Mouse (Mus musculus) lung, adult 2 months (tissue): Measurements from ENCODE around the gene Ift122.

Experiments
- CTCF ChIP-seq: fragments of 200-500 bp; IDR thresholded peaks from 2 replicates; pipeline ENCODE4 v1.5.1; 2011; ENCODE audit warnings: mild to moderate bottlenecking, low read length, control low read depth; ENCODE audit not compliant: insufficient read depth
- POLR2A ChIP-seq: fragments of 200-500 bp; IDR thresholded peaks from 2 replicates; pipeline ENCODE4 v1.6.1; 2011; ENCODE audit warnings: low read depth, mild to moderate bottlenecking, control low read depth, low read length, borderline replicate concordance; ENCODE audit errors: extremely low read depth

DNA sequence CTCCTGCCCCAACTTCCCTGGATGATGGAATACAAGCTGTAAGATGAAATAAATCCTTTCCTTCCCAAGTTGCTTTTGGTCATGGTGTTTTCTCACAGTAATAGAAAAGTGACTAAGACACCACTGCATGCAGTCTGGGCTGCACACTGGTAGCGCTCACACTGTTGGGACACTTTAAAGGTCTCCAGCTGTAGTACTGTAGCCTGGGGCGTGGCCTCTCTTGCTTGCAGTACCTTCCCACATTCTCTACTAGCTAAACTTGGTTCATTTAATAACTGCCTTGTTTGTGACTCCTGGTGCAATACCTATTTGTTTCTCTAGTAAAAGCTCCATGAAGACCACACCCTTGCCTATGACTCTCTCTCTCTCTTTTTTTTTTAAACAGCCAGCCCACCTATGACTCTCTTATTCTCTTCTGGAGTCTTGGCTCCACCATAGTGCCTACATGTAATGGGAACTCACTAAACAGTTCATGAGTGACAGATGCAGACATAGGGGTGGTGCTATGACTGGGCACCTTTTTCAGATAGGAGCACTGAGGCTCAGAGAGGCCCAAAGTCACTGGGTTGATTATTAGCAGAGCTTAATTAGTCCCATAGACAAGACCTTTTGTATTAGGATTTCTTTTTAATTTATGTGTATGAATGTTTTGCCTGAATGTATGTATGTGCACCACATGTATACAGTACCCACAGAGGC lies 21.0 kb upstream of the Ift122 start:
- TF ChIP-seq CTCF, result no peak
- no peak for TF ChIP-seq POLR2A
